8 mouse cellular contexts compared by ENCODE assay signal in genomic region chr9:62341123-62341486, GRCm38 (mm10). TPM values are rescaled to one million over a fixed set of nuclear protein-coding genes. Genes with fewer than 3 reads are reported as not detected.
DNase-seq lines count a peak whose midpoint lies in the region; ATAC-seq lines count a peak whose summit lies in the region.

Gene Anp32a, plus strand, starts transcription at chr9:62341293.

- peak within 1 kb of the TSS; percentile 98 for H3K9ac ChIP-seq in hindbrain, embryonic 12.5 days

- under 1% methylated on average over 34 of the region's 34 CpGs for WGBS in hindbrain, embryonic 12.5 days

- peak within 1 kb of the TSS; percentile 99 for H3K27ac ChIP-seq in hindbrain, embryonic 12.5 days

- H3K4me3 ChIP-seq in hindbrain, embryonic 12.5 days = peak within 1 kb of the TSS; percentile 87

- peak; percentile 98 for DNase-seq in NIH3T3 (ENCODE audit: low read depth)
- peak; percentile 100 for DNase-seq in cerebellum, postnatal 10 days
- DNase-seq in frontal cortex, postnatal 10 days (ENCODE audit: low spot score in 2 of 2) = peak; percentile 97 to 99
- DNase-seq in layer of hippocampus, postnatal 25 days (ENCODE audit: extremely low spot score in 1 of 2, low spot score in 1 of 2) = peak; percentile 97 to 98
- peak; percentile 99 for DNase-seq in lung, postnatal 25 days (ENCODE audit: low spot score)
- peak; percentile 98 for DNase-seq in retina, embryonic 14.5 days (ENCODE audit: low spot score)
- DNase-seq in thymus, postnatal 4 days = peak; percentile 99

- H3K27me3 ChIP-seq in hindbrain, embryonic 12.5 days = no peaks in the 10 kb centered on the region

- peak; percentile 90 for ATAC-seq in hindbrain, embryonic 12.5 days (ENCODE audit: low FRiP score)

- H3K4me2 ChIP-seq in hindbrain, embryonic 12.5 days (replicated peaks) = peak within 1 kb of the TSS; percentile 81

- H3K36me3 ChIP-seq in hindbrain, embryonic 12.5 days = no peaks in the 10 kb centered on the region

- peaks cover 26% of the 10 kb centered on the region for H3K4me1 ChIP-seq in hindbrain, embryonic 12.5 days

- H3K9me3 ChIP-seq in hindbrain, embryonic 12.5 days (replicated peaks) = no peaks in the 10 kb centered on the region

RNA-seq across cellular contexts. Expression of gene Anp32a, which starts in this region (rescaled TPM):
- 166 and 171 TPM in 2 replicates for polyA plus RNA-seq in hindbrain, embryonic 12.5 days (2016; fragmentation: Nextera tagmentation; extraction: Ambion mirVana)
- total RNA-seq in layer of hippocampus, postnatal 25 days (2021) = 100 to 1,000 TPM; 285 to 296 TPM

Comparison
In these comparisons a context has a peak if more than half of its experiments do, and no peak if none do; other contexts are left out.
1. Peak in every context shown above with its lines: DNase-seq, ATAC-seq, H3K4me3 ChIP-seq and H3K27ac ChIP-seq.